Mouse (Mus musculus) forebrain, postnatal 0 days (tissue): ENCODE data around the gene Nrbp1. TPM values are rescaled to one million over a fixed set of nuclear protein-coding genes. Genes with fewer than 3 reads are reported as not detected.

Experiments used
- ATAC-seq: fragments of 200-750 bp; cut with Nextera tagmentation; 2 replicates; pipeline ENCODE4 v1.8.0; 2017; ENCODE audit warnings: mild to moderate bottlenecking, moderate library complexity
- DNase-seq: peaks from one replicate; pipeline ENCODE4 v3.0.0-alpha.2; 2015
- H3K27ac ChIP-seq: fragments of 300-500 bp; sonication (generic); 2 replicates; pipeline ENCODE4 v1.5.1; 2014; ENCODE audit warnings: low read depth, mild to moderate bottlenecking, antibody characterized with exemption, low read length, moderate library complexity, mixed read lengths
- H3K27me3 ChIP-seq: fragments of 300-500 bp; sonication (generic); 2 replicates; pipeline ENCODE4 v1.6.1; 2014; ENCODE audit warnings: mild to moderate bottlenecking, low read length, mixed read lengths; ENCODE audit not compliant: insufficient read depth
- H3K36me3 ChIP-seq: fragments of 300-500 bp; sonication (generic); 2 replicates; pipeline ENCODE4 v1.6.1; 2014; ENCODE audit warnings: mild to moderate bottlenecking, moderate library complexity; ENCODE audit not compliant: insufficient read depth
- H3K4me1 ChIP-seq: fragments of 300-500 bp; sonication (generic); 2 replicates; pipeline ENCODE4 v1.6.1; 2014; ENCODE audit warnings: antibody characterized with exemption; ENCODE audit not compliant: insufficient read depth
- H3K4me2 ChIP-seq: fragments of 300-500 bp; sonication (generic); 2 replicates; pipeline ENCODE4 v1.6.1; 2014; ENCODE audit warnings: low read depth, mild to moderate bottlenecking, moderate library complexity
- H3K4me3 ChIP-seq: fragments of 300-500 bp; sonication (generic); 2 replicates; pipeline ENCODE4 v1.5.1; 2014; ENCODE audit warnings: low read depth, low read length, mixed read lengths
- H3K9ac ChIP-seq: fragments of 300-500 bp; sonication (generic); 2 replicates; pipeline ENCODE4 v1.6.1; 2014; ENCODE audit warnings: mild to moderate bottlenecking
- H3K9me3 ChIP-seq: fragments of 300-500 bp; sonication (generic); 2 replicates; pipeline ENCODE4 v1.6.1; 2016; ENCODE audit warnings: low read length
- CTCF ChIP-seq: sonication (generic); IDR thresholded peaks from 2 replicates; pipeline ENCODE4 v1.5.1; 2016; ENCODE audit warnings: antibody characterized with exemption, control low read depth, low read depth
- WGBS: fragments of 180-500 bp; shearing (Covaris S2); extraction: QIAGEN DNeasy Blood & Tissue Kit; methylation state at CpG from one replicate; pipeline ENCODE4 v1.1.7; 2014; 5-methylcytosine and 5-hydroxymethylcytosine counted together
- polyA plus RNA-seq: library from polyadenylated mRNA; unstranded; fragments of >200 nt; fragmentation: Nextera tagmentation; extraction: Ambion mirVana; gene quantifications from 2 replicates; pipeline ENCODE4 v1.2.1, GENCODE M21; 2015
- total RNA-seq: library from RNA; depleted of rRNA; stranded (reverse); fragments of >200 nt; gene quantifications from 2 replicates; pipeline ENCODE4 v1.2.3, GENCODE M21; 2014; rRNA removed

Gene Nrbp1
- 106 and 132 TPM in 2 replicates for total RNA-seq
- 127 and 133 TPM in 2 replicates for polyA plus RNA-seq

- under 1% methylated on average over 84 of the region's 103 CpGs for WGBS
- ATAC-seq: peak; percentile 99
- Histone ChIP-seq H3K9me3 (no peaks in the 10 kb centered on the region), H3K4me3 (peak within 1 kb of the TSS; percentile 97), H3K4me1 (peaks cover 7% of the 10 kb centered on the region; the same call in 1 of the 2 replicates), H3K27ac (peak within 1 kb of the TSS; percentile 93), H3K9ac (peak within 1 kb of the TSS; percentile 90), H3K27me3 (no peaks in the 10 kb centered on the region), H3K36me3 (peaks cover 22% of the 10 kb centered on the region), H3K4me2 (peak within 1 kb of the TSS; percentile 76)
- TF ChIP-seq CTCF: 0 out of 2 replicates have a peak, but pooled peaks have one; percentile 11
- DNase-seq: peak; percentile 96
Observed at GRCm38 (mm10) chr5:31240637-31241521, at the start of gene Nrbp1, which contains the start of gene Gm9970. Nrbp1 (plus strand) TSS chr5:31240864. Gm9970 (minus strand) TSS chr5:31241232.

- TF ChIP-seq CTCF: no peak
- H3K27me3 ChIP-seq: no peaks in the 10 kb centered on the region
- peak overlapping the region; percentile 74 for H3K27ac ChIP-seq
- DNase-seq (no peak), ATAC-seq (peak; percentile 50)
- peak overlapping the region; percentile 86 for H3K4me2 ChIP-seq
- no peaks in the 10 kb centered on the region for H3K9me3 ChIP-seq
- H3K9ac ChIP-seq: peak overlapping the region; percentile 89
- H3K4me3 ChIP-seq: peak overlapping the region; percentile 86
- H3K4me1 ChIP-seq: peaks cover 10% of the 10 kb centered on the region
- 15% methylated on average over 42 of the region's 42 CpGs for WGBS
- H3K36me3 ChIP-seq: peaks cover 60% of the 10 kb centered on the region
Observed at GRCm38 (mm10) chr5:31192045-31192938, 48.4 kb upstream of the Nrbp1 start.

- ATAC-seq (peak; percentile 98), DNase-seq (peak; percentile 99)
- Histone ChIP-seq H3K27me3 (no peaks in the 10 kb centered on the region), H3K9me3 (no peaks in the 10 kb centered on the region), H3K27ac (peak within 1 kb of the TSS; percentile 92), H3K9ac (peak within 1 kb of the TSS; percentile 89), H3K4me3 (peak within 1 kb of the TSS; percentile 86), H3K4me1 (peaks cover 10% of the 10 kb centered on the region), H3K4me2 (peak within 1 kb of the TSS; percentile 86), H3K36me3 (peaks cover 61% of the 10 kb centered on the region)
- whole genome bisulfite sequencing: under 1% methylated on average over 48 of the region's 48 CpGs
- TF ChIP-seq CTCF: peak; percentile 81
Observed at GRCm38 (mm10) chr5:31192939-31193630, 47.6 kb upstream of the Nrbp1 start, which contains the start of the genes Snx17 and Eif2b4. Snx17 (plus strand) TSS chr5:31193227. Eif2b4 (minus strand) TSS chr5:31193430.

GRCm38 (mm10) chr5:31193631-31194281 is 46.9 kb upstream of the Nrbp1 start:
- no peak for TF ChIP-seq CTCF
- peak overlapping the region; percentile 86 for H3K4me2 ChIP-seq
- peak overlapping the region; percentile 86 for H3K4me3 ChIP-seq
- WGBS: 14% methylated on average over 25 of the region's 25 CpGs
- DNase-seq (no peak), ATAC-seq (no peak)
- peak overlapping the region; percentile 92 for H3K27ac ChIP-seq
- H3K36me3 ChIP-seq: peaks cover 63% of the 10 kb centered on the region
- H3K4me1 ChIP-seq: peaks cover 10% of the 10 kb centered on the region
- H3K9me3 ChIP-seq: no peaks in the 10 kb centered on the region
- peak overlapping the region; percentile 89 for H3K9ac ChIP-seq
- H3K27me3 ChIP-seq: no peaks in the 10 kb centered on the region

GRCm38 (mm10) chr5:31194486-31195485 is 45.9 kb upstream of the Nrbp1 start:
- TF ChIP-seq CTCF: no peak
- Histone ChIP-seq H3K4me2 (no peak overlapping the region), H3K4me1 (peaks cover 10% of the 10 kb centered on the region), H3K36me3 (peaks cover 66% of the 10 kb centered on the region), H3K9ac (no peak overlapping the region), H3K9me3 (no peaks in the 10 kb centered on the region), H3K27me3 (no peaks in the 10 kb centered on the region), H3K4me3 (no peak overlapping the region), H3K27ac (no peak overlapping the region)
- ATAC-seq (no peak), DNase-seq (no peak)
- 93% methylated on average over 16 of the region's 16 CpGs for WGBS
